Mouse (Mus musculus) myocyte (in vitro differentiated cells): ENCODE results near the gene Olfr1463. TPM values are rescaled to one million over a fixed set of nuclear protein-coding genes. Genes with fewer than 3 reads are reported as not detected.

ENCODE experiments used
- H3K27me3 ChIP-seq: one replicate; pipeline ENCODE4 v1.6.1; 2011; ENCODE audit not compliant: control insufficient read depth, insufficient read depth, insufficient read length
- H3K36me3 ChIP-seq: one replicate; pipeline ENCODE4 v1.6.1; 2011; ENCODE audit not compliant: control insufficient read depth, insufficient read depth
- H3K4me2 ChIP-seq: one replicate; pipeline ENCODE4 v1.6.1; 2011; ENCODE audit warnings: low read depth, control low read depth
- H3K4me3 ChIP-seq: one replicate; pipeline ENCODE4 v1.5.1; 2011; ENCODE audit warnings: mild to moderate bottlenecking, control low read depth, moderate library complexity
- H3K79me2 ChIP-seq: one replicate; pipeline ENCODE4 v1.6.1; 2011; ENCODE audit not compliant: control insufficient read depth, insufficient read depth
- H3ac ChIP-seq: one replicate; pipeline ENCODE4 v1.6.1; 2011; ENCODE audit not compliant: control insufficient read depth, insufficient read length
- CEBPB ChIP-seq: IDR thresholded peaks from 2 replicates; pipeline ENCODE4 v1.6.1; 2011; ENCODE audit warnings: mild to moderate bottlenecking, moderate library complexity; ENCODE audit not compliant: poor library complexity, insufficient read depth, severe bottlenecking
- E2F4 ChIP-seq: IDR thresholded peaks from one replicate; pipeline ENCODE4 v1.6.1; 2011; ENCODE audit warnings: mild to moderate bottlenecking, control low read depth, moderate library complexity; ENCODE audit not compliant: insufficient read depth
- MAX ChIP-seq: IDR thresholded peaks from one replicate; pipeline ENCODE4 v1.6.1; 2011; ENCODE audit warnings: low read depth, mild to moderate bottlenecking, control low read depth
- MYOD1 ChIP-seq, 3 experiments: IDR thresholded peaks; one replicate each; pipeline ENCODE4 v1.6.1; 2011; ENCODE audit warnings: control low read depth in 2 of 3, low read depth in 2 of 3, mild to moderate bottlenecking in 2 of 3, moderate library complexity in 1 of 3; ENCODE audit not compliant: insufficient read length in 2 of 3, control insufficient read depth in 1 of 3
- MYOG ChIP-seq, 3 experiments: IDR thresholded peaks; one replicate each; pipeline ENCODE4 v1.6.1; 2011; ENCODE audit warnings: control low read depth in 2 of 3, low read depth in 2 of 3, mild to moderate bottlenecking in 2 of 3; ENCODE audit not compliant: insufficient read length in 2 of 3, control insufficient read depth in 1 of 3, insufficient read depth in 1 of 3
- POLR2A ChIP-seq: IDR thresholded peaks from one replicate; pipeline ENCODE4 v1.6.1; 2011; ENCODE audit warnings: low read depth, mild to moderate bottlenecking, control low read depth, moderate library complexity; ENCODE audit not compliant: insufficient read length
- POLR2AphosphoS2 ChIP-seq: IDR thresholded peaks from one replicate; pipeline ENCODE4 v1.6.1; 2011; ENCODE audit warnings: low read depth, control low read depth; ENCODE audit not compliant: insufficient read length
- REST ChIP-seq: IDR thresholded peaks from one replicate; pipeline ENCODE4 v1.6.1; 2011; ENCODE audit warnings: mild to moderate bottlenecking, control low read depth, moderate library complexity; ENCODE audit not compliant: insufficient read depth, insufficient read length
- SRF ChIP-seq: IDR thresholded peaks from one replicate; pipeline ENCODE4 v1.6.1; 2011; ENCODE audit warnings: low read depth; ENCODE audit not compliant: control insufficient read depth, insufficient read length
- TCF12 ChIP-seq: IDR thresholded peaks from one replicate; pipeline ENCODE4 v1.6.1; 2011; ENCODE audit warnings: mild to moderate bottlenecking, control low read depth; ENCODE audit not compliant: poor library complexity, insufficient read depth, severe bottlenecking
- TCF3 ChIP-seq: IDR thresholded peaks from one replicate; pipeline ENCODE4 v1.6.1; 2011; ENCODE audit warnings: low read depth, control low read depth; ENCODE audit not compliant: insufficient read length
- USF1 ChIP-seq: IDR thresholded peaks from one replicate; pipeline ENCODE4 v1.6.1; 2011; ENCODE audit warnings: low read depth, mild to moderate bottlenecking, control low read depth, moderate library complexity
- polyA plus RNA-seq: library from polyadenylated mRNA; unstranded; fragments of >200 nt; fragmentation: generic; extraction: Trizol; gene quantifications from one replicate; pipeline ENCODE4 v1.2.1, GENCODE M21; 2012; ENCODE audit warnings: missing spikeins

The Olfr1463 gene
- not detected for polyA plus RNA-seq

- Histone ChIP-seq H3K36me3 (no peaks in the 10 kb centered on the region), H3K4me3 (no peak within 1 kb of the TSS), H3K4me2 (no peak within 1 kb of the TSS), H3K27me3 (no peaks in the 10 kb centered on the region), H3ac (no peak within 1 kb of the TSS), H3K79me2 (no peaks in the 10 kb centered on the region)
- TF ChIP-seq TCF12 (no peak), E2F4 (no peak), MYOD1 (IDR thresholded peaks at IDR 0.05; ENCODE audit: control insufficient read depth in 1 of 3, insufficient read length in 2 of 3, low read depth in 2 of 3) (no peak), MYOG (IDR thresholded peaks at IDR 0.05; ENCODE audit: control insufficient read depth in 1 of 3, insufficient read depth in 1 of 3, insufficient read length in 2 of 3, low read depth in 2 of 3) (no peak), TCF3 (no peak), MAX (no peak), REST (no peak), USF1 (no peak), SRF (no peak), POLR2A (no peak), POLR2AphosphoS2 (no peak), CEBPB (no peak)
Measured at GRCm38 (mm10) chr19:13231028-13231427, at the start of gene Olfr1463. Olfr1463 (plus strand) TSS chr19:13231328.

- Histone ChIP-seq H3ac (no peak within 1 kb of the TSS), H3K36me3 (no peaks in the 10 kb centered on the region), H3K4me2 (no peak within 1 kb of the TSS), H3K27me3 (no peaks in the 10 kb centered on the region), H3K4me3 (no peak within 1 kb of the TSS), H3K79me2 (no peaks in the 10 kb centered on the region)
- TF ChIP-seq MYOD1 (IDR thresholded peaks at IDR 0.05; ENCODE audit: control insufficient read depth in 1 of 3, insufficient read length in 2 of 3, low read depth in 2 of 3) (no peak), CEBPB (no peak), USF1 (no peak), MYOG (IDR thresholded peaks at IDR 0.05; ENCODE audit: control insufficient read depth in 1 of 3, insufficient read depth in 1 of 3, insufficient read length in 2 of 3, low read depth in 2 of 3) (no peak), POLR2A (no peak), TCF12 (no peak), POLR2AphosphoS2 (no peak)
Measured at GRCm38 (mm10) chr19:13185434-13185833, 45.7 kb upstream of the Olfr1463 start, which contains the start of gene Olfr1462. Olfr1462 (plus strand) TSS chr19:13185734.

DNA sequence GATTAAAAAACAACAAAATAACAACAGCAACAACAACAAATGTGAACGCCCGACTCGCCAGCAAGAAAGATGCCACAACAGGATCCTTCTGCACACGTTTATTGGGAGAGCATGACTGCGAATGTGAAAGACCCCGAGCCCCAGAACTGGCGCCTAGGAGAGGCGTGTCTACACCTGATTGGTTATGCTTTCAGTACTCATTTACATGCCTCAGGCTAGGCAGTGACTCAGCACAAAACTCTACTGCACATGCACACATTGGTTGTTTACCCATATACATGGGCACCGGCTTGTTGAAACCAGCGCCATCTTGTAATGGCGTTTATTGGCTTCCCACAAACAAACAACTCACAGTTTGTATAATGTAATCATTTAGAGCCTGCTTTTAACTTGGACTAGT is 9.5 kb upstream of the Olfr1463 start:
- TF ChIP-seq MYOD1 (IDR thresholded peaks at IDR 0.05; ENCODE audit: control insufficient read depth in 1 of 3, insufficient read length in 2 of 3, low read depth in 2 of 3) (no peak), POLR2A (no peak), TCF12 (no peak), POLR2AphosphoS2 (no peak)
- H3K36me3 ChIP-seq = no peaks in the 10 kb centered on the region
- no peaks in the 10 kb centered on the region for H3K27me3 ChIP-seq

More for the DNA sequence above, 9.5 kb upstream of the Olfr1463 start:
- no peak overlapping the region for H3K4me2 ChIP-seq
- no peak overlapping the region for H3ac ChIP-seq
- H3K4me3 ChIP-seq = no peak overlapping the region
- no peaks in the 10 kb centered on the region for H3K79me2 ChIP-seq

Other genes starting within 250 kb of the Olfr1463 start
- gene Olfr1451, start 236.3 kb upstream of the Olfr1463 start, polyA plus RNA-seq = not detected
- not detected for gene Olfr1453, start 203.0 kb upstream of the Olfr1463 start, polyA plus RNA-seq
- not detected for gene Olfr1454, start 170.7 kb upstream of the Olfr1463 start, polyA plus RNA-seq
- gene Olfr1457, start 133.4 kb upstream of the Olfr1463 start, polyA plus RNA-seq = not detected
- not detected for gene Olfr1458, start 124.6 kb upstream of the Olfr1463 start, polyA plus RNA-seq
- gene Olfr1459, start 81.8 kb upstream of the Olfr1463 start, polyA plus RNA-seq = 0.01 TPM
- gene Olfr1461, start 68.3 kb upstream of the Olfr1463 start, polyA plus RNA-seq = not detected
- gene Olfr1462, start 45.6 kb upstream of the Olfr1463 start, polyA plus RNA-seq = not detected
- not detected for gene Olfr1465, start 84.2 kb downstream of the Olfr1463 start, polyA plus RNA-seq
- gene Olfr1466, start 107.5 kb downstream of the Olfr1463 start, polyA plus RNA-seq = not detected
- gene Olfr1467, start 130.9 kb downstream of the Olfr1463 start, polyA plus RNA-seq = not detected
- gene Olfr1469, start 176.5 kb downstream of the Olfr1463 start, polyA plus RNA-seq = not detected
- gene Olfr1471, start 212.1 kb downstream of the Olfr1463 start, polyA plus RNA-seq = not detected
- not detected for gene Olfr1472, start 224.8 kb downstream of the Olfr1463 start, polyA plus RNA-seq
- not detected for gene Olfr1474, start 238.2 kb downstream of the Olfr1463 start, polyA plus RNA-seq
- gene Olfr1475, start 248.9 kb downstream of the Olfr1463 start, polyA plus RNA-seq = not detected